Mouse (Mus musculus) right cerebral cortex, postnatal 14 days (tissue): Measurements from ENCODE around the gene Tatdn2.

Experiments used
- DNase-seq: peaks from one replicate; pipeline ENCODE4 v3.0.0; 2022

Gene Tatdn2

DNA sequence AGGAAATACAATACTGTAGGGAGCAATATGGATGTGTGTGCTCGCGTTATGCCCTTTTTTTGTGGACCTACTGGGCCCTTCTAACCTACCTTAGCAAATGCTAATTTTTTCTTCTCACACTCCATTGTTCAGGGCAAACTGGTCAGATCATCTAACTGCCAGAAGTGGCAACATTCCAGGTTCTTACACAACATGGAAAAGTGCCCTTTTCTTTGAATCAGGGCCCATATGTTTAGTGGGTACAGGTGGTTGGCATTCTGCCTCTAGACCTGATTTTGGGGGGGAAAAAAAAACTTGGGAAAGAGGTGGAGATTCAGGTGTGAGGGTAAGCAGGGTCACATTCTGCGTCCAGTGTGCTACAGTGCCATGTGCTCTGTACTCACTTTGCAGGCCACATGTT, 20.7 kb downstream of the Tatdn2 start:
- no peak for DNase-seq

DNA sequence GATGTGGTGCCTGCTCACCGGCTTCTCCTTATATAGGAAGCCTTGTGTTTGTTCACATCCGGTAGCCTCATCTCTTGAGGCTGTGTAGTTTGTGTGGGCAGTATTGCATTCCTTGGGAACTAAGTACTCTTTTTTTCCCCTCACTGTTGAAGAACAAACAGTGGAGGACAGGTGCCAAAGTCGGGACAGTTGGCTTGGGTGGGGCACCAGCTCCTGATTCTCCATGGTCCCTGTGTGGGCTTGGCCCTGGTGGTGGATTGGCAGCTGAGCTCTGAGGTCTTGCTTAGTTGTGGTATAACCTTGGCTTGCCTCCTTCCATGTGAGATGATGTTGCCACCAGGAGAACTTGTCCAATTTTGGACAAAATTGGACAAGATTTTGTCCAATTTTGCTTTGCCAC, 23.0 kb downstream of the Tatdn2 start, which contains the start of gene Ghrl:
TSS of gene Ghrl (minus strand) at position 3 of the 400 bp plus-strand sequence.
- DNase-seq = no peak

DNA sequence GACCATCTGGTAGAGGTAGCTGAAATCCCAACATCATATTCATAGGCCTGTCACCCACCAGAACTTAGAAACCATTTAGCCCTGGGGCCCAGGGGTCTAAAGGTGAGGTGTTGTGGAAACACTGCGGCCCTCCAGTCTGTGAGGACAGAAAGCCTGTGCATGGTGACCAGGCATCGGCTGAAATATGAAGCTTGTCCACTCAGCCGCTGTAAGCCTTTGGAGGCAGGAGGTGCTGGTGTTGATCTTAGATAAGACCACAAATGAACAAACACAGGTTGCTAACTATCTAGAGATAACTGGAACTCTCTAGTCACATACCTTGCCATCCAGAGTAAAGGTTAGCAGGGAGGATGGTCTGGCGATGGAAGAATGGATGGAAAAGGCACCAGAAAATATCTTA, 24.2 kb downstream of the Tatdn2 start:
- DNase-seq = no peak

DNA sequence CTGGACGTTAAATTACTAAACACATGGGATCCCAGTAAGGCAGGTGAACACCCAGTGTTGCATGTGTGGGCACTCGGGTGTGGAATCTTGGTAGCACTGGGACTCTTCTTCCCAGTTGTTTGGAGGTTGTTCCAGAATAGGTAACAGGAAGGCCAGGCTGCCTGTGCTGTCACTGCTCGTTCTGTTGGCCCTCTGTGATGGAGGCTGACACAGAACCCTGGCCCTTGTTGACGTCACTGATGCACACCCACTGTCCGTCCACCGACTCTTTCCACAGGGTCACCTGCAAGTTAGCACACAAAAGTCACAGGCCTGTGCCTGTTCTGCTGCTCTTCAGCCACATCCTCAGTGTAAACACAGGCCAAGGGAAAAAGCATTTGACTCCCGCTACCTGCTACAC, 31.3 kb downstream of the Tatdn2 start:
- no peak for DNase-seq

DNA sequence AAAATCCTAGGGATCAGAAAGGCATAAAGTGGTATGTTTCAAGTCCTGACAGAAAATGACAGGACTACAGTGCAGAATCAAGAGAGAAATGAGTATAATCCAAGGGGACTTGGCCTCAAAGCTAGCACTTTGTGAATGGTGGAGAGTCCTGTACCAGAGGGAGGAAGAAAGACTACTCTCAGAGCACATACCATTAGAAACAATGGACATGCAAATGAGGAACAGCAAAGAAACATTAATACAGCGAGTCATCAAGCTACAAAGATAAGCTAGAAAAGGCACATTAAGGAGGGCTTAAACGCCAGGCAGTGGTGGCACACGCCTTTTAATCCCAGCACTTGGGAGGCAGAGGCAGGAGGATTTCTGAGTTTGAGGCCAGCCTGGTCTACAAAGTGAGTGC, 34.4 kb downstream of the Tatdn2 start:
- DNase-seq = no peak

DNA sequence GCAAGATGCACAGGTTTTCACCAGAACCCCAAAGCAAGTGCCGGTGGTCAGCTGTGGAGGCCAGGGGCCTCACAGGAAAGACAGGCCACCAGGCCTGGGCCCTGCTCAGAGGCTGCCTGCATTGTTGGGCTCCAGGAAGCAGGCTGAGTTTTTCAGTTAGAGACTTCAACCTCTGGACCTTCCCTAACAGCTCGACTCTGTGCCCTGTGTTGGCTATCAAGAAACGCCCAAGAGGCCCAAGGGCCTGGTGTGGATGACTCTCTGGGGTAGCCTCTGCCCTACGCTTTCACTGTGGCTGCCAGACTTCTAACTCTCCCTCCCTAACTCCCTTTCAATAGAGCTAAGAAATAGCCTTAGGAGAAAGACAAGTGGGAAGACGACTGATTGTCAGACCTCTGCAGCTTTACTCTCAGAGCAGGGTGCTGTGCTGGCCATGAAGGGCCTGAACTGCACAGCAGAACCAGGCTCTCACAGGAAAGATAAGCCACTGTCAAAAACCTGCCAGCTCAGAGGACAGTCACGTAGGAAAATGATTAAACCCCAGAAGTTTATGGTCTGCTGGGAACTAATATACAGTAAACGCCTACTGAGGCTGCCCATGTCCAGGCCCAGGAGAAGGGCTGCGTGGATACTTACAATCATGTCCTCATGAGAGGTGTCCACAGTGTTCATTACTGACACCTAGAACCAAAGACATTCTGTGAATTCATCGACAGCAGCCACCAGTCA, 40.6 kb downstream of the Tatdn2 start:
- no peak for DNase-seq

DNA sequence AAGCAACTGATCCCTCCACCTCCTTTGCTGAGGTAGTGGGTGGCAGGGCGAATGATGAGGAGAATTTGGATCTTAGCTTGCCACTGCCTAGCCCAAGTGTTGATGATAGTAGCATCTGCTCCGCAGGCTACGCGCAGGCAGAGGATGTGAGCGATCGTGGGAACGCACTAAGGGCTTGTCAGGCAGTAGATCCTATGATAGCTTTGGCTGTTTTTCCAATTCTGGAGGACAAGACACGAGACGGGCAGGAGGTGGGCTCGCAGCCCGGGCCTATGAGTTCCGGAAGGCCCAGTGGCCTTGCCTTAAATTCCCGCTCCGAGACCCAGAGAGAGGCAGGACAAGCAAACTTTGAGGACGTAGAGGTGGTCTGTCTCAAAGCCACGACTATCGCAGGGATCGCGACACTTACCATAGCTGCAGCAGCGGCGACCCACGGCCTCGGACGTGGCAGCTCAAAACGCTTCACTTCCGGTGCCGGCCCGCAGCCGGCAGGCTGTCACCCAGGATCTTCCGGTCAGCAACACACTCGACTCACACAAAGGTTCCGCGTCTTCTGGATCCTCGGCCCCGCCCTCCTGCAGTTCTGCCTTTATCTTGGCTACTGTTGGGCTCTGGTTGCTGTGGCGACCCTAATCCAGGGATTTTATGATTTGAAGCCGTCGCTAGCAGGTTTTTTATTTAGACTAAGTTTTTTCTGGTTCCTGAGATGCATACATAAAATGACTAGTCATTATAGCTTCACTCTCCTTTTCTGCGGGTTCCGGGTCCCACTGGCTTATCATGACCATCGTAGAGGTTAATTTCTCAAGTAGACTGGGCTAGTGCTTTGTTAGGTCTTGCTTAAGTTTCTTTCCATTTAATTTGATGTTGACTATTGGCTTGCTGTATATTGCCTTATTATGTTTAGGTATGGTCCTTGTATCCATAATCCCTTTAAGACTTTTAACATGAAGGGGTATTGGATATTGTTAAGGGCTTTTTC, 43.7 kb downstream of the Tatdn2 start, which contains the start of gene Sec13:
TSS of gene Sec13 (minus strand) at position 508 of the 982 bp plus-strand sequence.
- DNase-seq = peak; percentile 85

GRCm38 (mm10) chr6:113741425-113741824, 44.6 kb downstream of the Tatdn2 start:
- DNase-seq = no peak

DNA sequence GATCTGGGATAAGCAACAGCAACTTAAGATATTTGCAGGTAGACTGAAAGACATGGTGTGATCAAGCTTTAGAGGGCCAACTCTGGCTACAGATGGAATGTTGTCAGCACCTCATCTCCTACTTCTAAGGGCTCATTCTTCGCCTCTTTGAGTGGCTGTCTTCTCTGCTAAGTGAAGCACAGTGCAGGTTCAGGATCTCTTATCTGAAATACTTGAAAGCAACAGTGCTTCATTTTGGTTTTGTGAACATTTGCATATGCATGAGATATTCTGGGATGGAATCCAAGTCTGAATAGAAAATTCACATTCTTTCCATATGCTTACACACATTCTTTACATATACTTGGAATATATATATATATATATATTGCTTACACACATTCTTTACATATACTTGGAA, 45.5 kb downstream of the Tatdn2 start:
- no peak for DNase-seq

DNA sequence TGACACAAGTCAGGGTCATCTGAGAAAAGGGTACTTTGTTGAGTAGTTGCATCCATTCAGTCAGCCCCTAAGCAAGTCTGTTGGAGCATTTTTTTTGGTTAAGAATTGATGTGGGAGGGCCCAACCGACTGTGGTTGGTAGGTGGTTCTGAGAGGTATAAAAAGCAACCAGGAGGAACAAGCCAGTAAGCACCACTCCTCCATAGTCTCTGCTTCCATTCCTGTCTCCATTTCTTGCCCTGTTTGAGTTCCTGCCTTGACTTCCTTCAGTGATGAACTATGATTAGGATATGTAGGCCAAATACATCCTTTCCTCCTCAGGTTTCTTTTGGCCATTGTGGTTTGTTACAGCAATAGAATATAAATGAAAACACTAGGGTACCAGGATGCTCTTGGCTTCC, 46.3 kb downstream of the Tatdn2 start:
- no peak for DNase-seq

GRCm38 (mm10) chr6:113745117-113745516, 48.3 kb downstream of the Tatdn2 start:
- no peak for DNase-seq

DNA sequence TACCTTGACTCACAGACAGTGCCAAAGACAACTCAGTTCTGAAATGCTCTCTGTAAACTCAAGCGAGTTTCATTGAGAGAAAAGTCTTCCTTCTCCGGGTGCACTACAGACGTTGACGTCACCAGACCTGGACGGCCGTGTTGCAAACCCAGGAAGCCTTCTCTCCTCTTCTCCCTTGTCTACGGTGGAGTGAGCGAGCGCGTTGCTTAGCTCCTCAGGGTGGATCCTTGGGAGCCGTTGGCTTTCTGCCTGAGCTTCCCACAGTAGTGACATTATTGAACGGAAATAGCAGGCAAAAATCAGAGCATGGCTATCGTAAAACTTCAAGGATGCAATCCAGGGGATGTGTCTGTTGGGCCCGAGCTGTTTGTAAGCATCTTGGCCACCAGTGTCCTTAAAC, 50.4 kb downstream of the Tatdn2 start:
- DNase-seq = no peak

DNA sequence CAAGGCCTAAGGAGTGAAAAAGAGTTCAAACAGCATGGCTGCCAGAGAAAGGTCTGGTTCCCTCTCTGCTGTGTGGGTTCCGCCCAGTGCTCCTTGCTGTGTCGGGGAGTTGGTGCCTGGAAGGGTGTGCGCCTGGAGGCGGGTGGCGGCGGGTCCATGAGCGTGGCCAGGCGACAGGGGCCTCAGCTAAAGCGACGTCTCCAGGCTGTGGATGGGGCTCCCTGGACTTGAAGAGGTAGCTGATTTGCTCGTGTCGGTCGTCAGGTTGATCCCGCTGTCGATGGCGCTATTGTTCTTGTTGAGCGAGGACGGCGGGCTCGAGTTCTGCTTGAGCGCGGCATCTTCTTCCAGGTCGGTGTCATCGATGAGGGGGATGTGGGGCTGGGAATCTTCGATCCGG, 51.5 kb downstream of the Tatdn2 start:
- no peak for DNase-seq

- no peak for DNase-seq
Observed at GRCm38 (mm10) chr6:113749119-113749685, 52.4 kb downstream of the Tatdn2 start.
